Mouse (Mus musculus) stomach, postnatal 0 days (tissue): ENCODE results near the gene Gpsm1. TPM values are rescaled to one million over a fixed set of nuclear protein-coding genes. Genes with fewer than 3 reads are reported as not detected.

Experiments used
- ATAC-seq: fragments of 200-750 bp; cut with Nextera tagmentation; 2 replicates; pipeline ENCODE4 v1.8.0; 2017; ENCODE audit not compliant: low FRiP score, low TSS enrichment
- DNase-seq: peaks from one replicate; pipeline ENCODE4 v3.0.0-alpha.2; 2016; ENCODE audit warnings: low spot score
- H3K27ac ChIP-seq: fragments of 300-500 bp; sonication (generic); replicated peaks from 2 replicates; pipeline ENCODE4 v1.5.1; 2014; ENCODE audit warnings: mild to moderate bottlenecking, control low read depth
- H3K27me3 ChIP-seq: fragments of 300-500 bp; sonication (generic); 2 replicates; pipeline ENCODE4 v1.6.1; 2014; ENCODE audit warnings: low read length; ENCODE audit not compliant: control insufficient read depth, insufficient read depth
- H3K36me3 ChIP-seq: fragments of 300-500 bp; sonication (generic); 2 replicates; pipeline ENCODE4 v1.6.1; 2014; ENCODE audit warnings: low read length, mixed read lengths; ENCODE audit not compliant: control insufficient read depth, insufficient read depth
- H3K4me1 ChIP-seq: fragments of 300-500 bp; sonication (generic); replicated peaks from 2 replicates; pipeline ENCODE4 v1.6.1; 2014; ENCODE audit warnings: antibody characterized with exemption; ENCODE audit not compliant: control insufficient read depth, insufficient read depth
- H3K4me2 ChIP-seq: fragments of 300-500 bp; sonication (generic); replicated peaks from 2 replicates; pipeline ENCODE4 v1.6.1; 2014; ENCODE audit warnings: low read depth, mild to moderate bottlenecking, control low read depth, moderate library complexity
- H3K4me3 ChIP-seq: fragments of 300-500 bp; sonication (generic); 2 replicates; pipeline ENCODE4 v1.5.1; 2014; ENCODE audit warnings: low read depth, low read length, control low read depth
- H3K9ac ChIP-seq: fragments of 300-500 bp; sonication (generic); 2 replicates; pipeline ENCODE4 v1.6.1; 2014; ENCODE audit warnings: mild to moderate bottlenecking, low read length, control low read depth, mixed read lengths
- H3K9me3 ChIP-seq: fragments of 300-500 bp; sonication (generic); 2 replicates; pipeline ENCODE4 v1.6.1; 2016; ENCODE audit warnings: low read length; ENCODE audit not compliant: control insufficient read depth
- CTCF ChIP-seq: IDR thresholded peaks from 2 replicates; pipeline ENCODE4 v1.5.1; 2016; ENCODE audit warnings: antibody characterized with exemption, low read depth, mild to moderate bottlenecking, moderate library complexity
- EP300 ChIP-seq: optimal IDR thresholded peaks from 2 replicates; pipeline ENCODE3; 2016; ENCODE audit warnings: antibody characterized with exemption
- WGBS: fragments of 180-500 bp; shearing (Covaris S2); extraction: QIAGEN DNeasy Blood & Tissue Kit; methylation state at CpG from one replicate; pipeline ENCODE4 v1.1.7; 2014; 5-methylcytosine and 5-hydroxymethylcytosine counted together
- polyA plus RNA-seq: library from polyadenylated mRNA; unstranded; fragments of >200 nt; fragmentation: Nextera tagmentation; extraction: Ambion mirVana; gene quantifications from 2 replicates; pipeline ENCODE4 v1.2.1, GENCODE M21; 2015

Gpsm1 gene
- polyA plus RNA-seq, 1 experiment from 2014 or later = 20.9 TPM

- Histone ChIP-seq H3K4me3 (no peak overlapping the region), H3K4me1 (no peaks in the 10 kb centered on the region), H3K4me2 (no peak overlapping the region), H3K9ac (no peak overlapping the region), H3K36me3 (peaks cover 43% of the 10 kb centered on the region), H3K9me3 (no peaks in the 10 kb centered on the region), H3K27me3 (no peaks in the 10 kb centered on the region), H3K27ac (no peak overlapping the region)
- WGBS = 85% methylated on average over 6 of the region's 6 CpGs
- TF ChIP-seq EP300 (no peak), CTCF (no peak)
- no peak for DNase-seq
- ATAC-seq = no peak
These were observed 76.3 kb downstream of the Gpsm1 start for GRCm38 (mm10) chr2:26391617-26392016.

Other genes with a start within 250 kb of the Gpsm1 start
- gene Nacc2, start 192.3 kb upstream of the Gpsm1 start, polyA plus RNA-seq = 12.6 and 13.3 TPM in 2 replicates
- gene Lhx3, start 107.2 kb upstream of the Gpsm1 start, polyA plus RNA-seq = not detected in 2 replicates
- gene Qsox2, start 78.0 kb upstream of the Gpsm1 start, polyA plus RNA-seq = 10.7 and 11.2 TPM in 2 replicates
- gene Ccdc187, start 21.0 kb upstream of the Gpsm1 start, polyA plus RNA-seq = 0.21 and 0.40 TPM in 2 replicates
- gene Dnlz, start 36.6 kb downstream of the Gpsm1 start, polyA plus RNA-seq = 15.1 and 16.6 TPM in 2 replicates
- 0.51 and 0.55 TPM in 2 replicates for gene Card9, start 45.4 kb downstream of the Gpsm1 start, polyA plus RNA-seq
- gene Snapc4, start 65.1 kb downstream of the Gpsm1 start, polyA plus RNA-seq = 7.4 and 9.5 TPM in 2 replicates
- 52.6 and 58.9 TPM in 2 replicates for gene Entr1, start 73.8 kb downstream of the Gpsm1 start, polyA plus RNA-seq
- 53.3 and 55.4 TPM in 2 replicates for gene Pmpca, start 73.8 kb downstream of the Gpsm1 start, polyA plus RNA-seq
- 6.3 and 7.7 TPM in 2 replicates for gene Inpp5e, start 93.7 kb downstream of the Gpsm1 start, polyA plus RNA-seq
- gene Sec16a, start 129.7 kb downstream of the Gpsm1 start, polyA plus RNA-seq = 10.6 and 11.7 TPM in 2 replicates
- gene Notch1, start 201.1 kb downstream of the Gpsm1 start, polyA plus RNA-seq = 4.8 and 5.6 TPM in 2 replicates